Mouse (Mus musculus) MEL (cell line): ENCODE data around the gene Qrfpr. TPM values are rescaled to one million over a fixed set of nuclear protein-coding genes. Genes with fewer than 3 reads are reported as not detected.

Experiments used
- DNase-seq: peaks from one replicate; pipeline ENCODE4 v3.0.0; 2011; ENCODE audit warnings: low read depth, low spot score
- H3K27ac ChIP-seq: 2 replicates; pipeline ENCODE4 v1.5.1; 2012; ENCODE audit warnings: low read depth, mild to moderate bottlenecking, control low read depth, low read length, moderate library complexity; ENCODE audit not compliant: control insufficient read depth
- H3K27me3 ChIP-seq, 2 experiments: fragments of 150-350 bp in 1 of 2; sonication (generic) in 1 of 2; 2 replicates each; pipeline ENCODE4 v1.6.1; 2012; ENCODE audit warnings: low read length in 2 of 2, mild to moderate bottlenecking in 2 of 2, improper control_type of control experiment in 1 of 2, moderate library complexity in 1 of 2; ENCODE audit not compliant: insufficient read depth in 2 of 2, control insufficient read depth in 1 of 2
- H3K36me3 ChIP-seq, 2 experiments: 2 replicates each; pipeline ENCODE4 v1.6.1; 2012 to 2014; ENCODE audit warnings: low read length in 2 of 2, improper control_type of control experiment in 1 of 2, inconsistent platforms in 1 of 2, mild to moderate bottlenecking in 1 of 2; ENCODE audit not compliant: insufficient read depth in 2 of 2, control insufficient read depth in 1 of 2
- H3K4me1 ChIP-seq, 2 experiments: fragments of 150-350 bp in 1 of 2; sonication (generic) in 1 of 2; 2 replicates each; pipeline ENCODE4 v1.6.1; 2012; ENCODE audit warnings: low read length in 2 of 2, improper control_type of control experiment in 1 of 2, mild to moderate bottlenecking in 1 of 2; ENCODE audit not compliant: insufficient read depth in 2 of 2, control insufficient read depth in 1 of 2
- H3K4me3 ChIP-seq, 2 experiments: fragments of 150-350 bp in 1 of 2; sonication (generic) in 1 of 2; 2 replicates each; pipeline ENCODE4 v1.5.1; 2012; ENCODE audit warnings: low read depth in 2 of 2, low read length in 2 of 2, mild to moderate bottlenecking in 2 of 2, moderate library complexity in 2 of 2, control low read depth in 1 of 2, improper control_type of control experiment in 1 of 2; ENCODE audit not compliant: control insufficient read depth in 1 of 2, insufficient read depth in 1 of 2
- H3K79me2 ChIP-seq: 2 replicates; pipeline ENCODE4 v1.6.1; 2012; ENCODE audit warnings: mild to moderate bottlenecking, low read length, moderate library complexity; ENCODE audit not compliant: control insufficient read depth, poor library complexity, insufficient read depth
- H3K9ac ChIP-seq: 2 replicates; pipeline ENCODE4 v1.6.1; 2012; ENCODE audit warnings: low read depth, mild to moderate bottlenecking, control low read depth, low read length, moderate library complexity; ENCODE audit not compliant: control insufficient read depth, poor library complexity, severe bottlenecking
- H3K9me3 ChIP-seq: fragments of 150-350 bp; sonication (generic); replicated peaks from 2 replicates; pipeline ENCODE4 v1.6.1; 2012; ENCODE audit warnings: mild to moderate bottlenecking, low read length, improper control_type of control experiment, moderate library complexity; ENCODE audit not compliant: insufficient read depth
- BHLHE40 ChIP-seq: IDR thresholded peaks from 2 replicates; pipeline ENCODE4 v1.6.1; 2012; ENCODE audit warnings: low read depth, mild to moderate bottlenecking, inconsistent platforms, low read length, improper control_type of control experiment, borderline replicate concordance
- CHD1 ChIP-seq: IDR thresholded peaks from 2 replicates; pipeline ENCODE4 v1.6.1; 2012; ENCODE audit warnings: low read depth, mild to moderate bottlenecking, inconsistent platforms, low read length, improper control_type of control experiment
- CHD2 ChIP-seq: IDR thresholded peaks from 2 replicates; pipeline ENCODE4 v1.6.1; 2011; ENCODE audit warnings: low read length, improper control_type of control experiment
- ELF1 ChIP-seq: IDR thresholded peaks from 2 replicates; pipeline ENCODE4 v1.6.1; 2014; ENCODE audit warnings: low read depth, mild to moderate bottlenecking, inconsistent platforms, low read length, improper control_type of control experiment, moderate library complexity
- EP300 ChIP-seq, 2 experiments: IDR thresholded peaks; 2 replicates each; pipeline ENCODE4 v1.6.1; 2011; ENCODE audit warnings: improper control_type of control experiment in 2 of 2, low read length in 2 of 2, low read depth in 1 of 2, mild to moderate bottlenecking in 1 of 2
- ETS1 ChIP-seq: IDR thresholded peaks from 2 replicates; pipeline ENCODE4 v1.6.1; 2012; ENCODE audit warnings: low read depth, mild to moderate bottlenecking, inconsistent platforms, low read length, improper control_type of control experiment, moderate library complexity
- HCFC1 ChIP-seq: IDR thresholded peaks from 2 replicates; pipeline ENCODE4 v1.6.1; 2012; ENCODE audit warnings: low read depth, mild to moderate bottlenecking, inconsistent platforms, low read length, improper control_type of control experiment, moderate library complexity
- JUND ChIP-seq: IDR thresholded peaks from 2 replicates; pipeline ENCODE4 v1.6.1; 2011; ENCODE audit warnings: low read depth, mild to moderate bottlenecking, improper control_type of control experiment, low read length
- MAFK ChIP-seq: IDR thresholded peaks from 2 replicates; pipeline ENCODE4 v1.6.1; 2011; ENCODE audit warnings: low read depth, mild to moderate bottlenecking, low read length, improper control_type of control experiment, borderline replicate concordance
- MYC ChIP-seq: IDR thresholded peaks from 2 replicates; pipeline ENCODE4 v1.6.1; 2011; ENCODE audit warnings: low read depth, mild to moderate bottlenecking, low read length, improper control_type of control experiment, moderate library complexity
- NELFE ChIP-seq: IDR thresholded peaks from 2 replicates; pipeline ENCODE4 v1.6.1; 2011; ENCODE audit warnings: low read depth, low read length, improper control_type of control experiment
- NRF1 ChIP-seq: IDR thresholded peaks from 2 replicates; pipeline ENCODE4 v1.6.1; 2014; ENCODE audit warnings: low read depth, mild to moderate bottlenecking, inconsistent platforms, low read length, improper control_type of control experiment, moderate library complexity; ENCODE audit not compliant: poor library complexity, insufficient read depth, severe bottlenecking
- POLR2A ChIP-seq, 2 experiments: IDR thresholded peaks; 2 replicates each; pipeline ENCODE4 v1.6.1; 2011 to 2012; ENCODE audit warnings: low read length in 2 of 2, mild to moderate bottlenecking in 2 of 2, control low read depth in 1 of 2, improper control_type of control experiment in 1 of 2, low read depth in 1 of 2, moderate library complexity in 1 of 2; ENCODE audit not compliant: control insufficient read depth in 1 of 2, insufficient read depth in 1 of 2, poor library complexity in 1 of 2
- POLR2AphosphoS2 ChIP-seq: IDR thresholded peaks from 2 replicates; pipeline ENCODE4 v1.6.1; 2011; ENCODE audit warnings: low read length, improper control_type of control experiment
- POLR2AphosphoS5 ChIP-seq: IDR thresholded peaks from 2 replicates; pipeline ENCODE4 v1.6.1; 2012; ENCODE audit warnings: low read depth, borderline replicate concordance, mild to moderate bottlenecking, inconsistent platforms, low read length, moderate library complexity, mixed read lengths
- RCOR1 ChIP-seq: IDR thresholded peaks from 2 replicates; pipeline ENCODE4 v1.6.1; 2012; ENCODE audit warnings: low read depth, mild to moderate bottlenecking, inconsistent platforms, low read length, improper control_type of control experiment
- SIN3A ChIP-seq: IDR thresholded peaks from 2 replicates; pipeline ENCODE4 v1.6.1; 2012; ENCODE audit warnings: low read length, improper control_type of control experiment, inconsistent platforms
- SMC3 ChIP-seq: IDR thresholded peaks from 2 replicates; pipeline ENCODE4 v1.6.1; 2011; ENCODE audit warnings: low read depth, low read length, improper control_type of control experiment
- TBP ChIP-seq: IDR thresholded peaks from 2 replicates; pipeline ENCODE4 v1.8.0; 2011; ENCODE audit warnings: low read depth, low read length, improper control_type of control experiment
- TCF12 ChIP-seq: IDR thresholded peaks from 2 replicates; pipeline ENCODE4 v1.6.1; 2014; ENCODE audit warnings: low read depth, mild to moderate bottlenecking, inconsistent platforms, low read length, improper control_type of control experiment, moderate library complexity
- USF1 ChIP-seq: IDR thresholded peaks from 2 replicates; pipeline ENCODE4 v1.6.1; 2014; ENCODE audit warnings: low read depth, mild to moderate bottlenecking, inconsistent platforms, low read length, improper control_type of control experiment, moderate library complexity
- ZNF384 ChIP-seq: IDR thresholded peaks from 2 replicates; pipeline ENCODE4 v1.6.1; 2012; ENCODE audit warnings: low read depth, mild to moderate bottlenecking, inconsistent platforms, low read length, improper control_type of control experiment
- polyA plus RNA-seq, 2 experiments: library from polyadenylated mRNA; stranded (reverse) in 1 of 2; unstranded in 1 of 2; fragments of >175 nt in 1 of 2; fragments of >200 nt in 1 of 2; gene quantifications; 2 replicates each; pipeline versions ENCODE4 v1.2.1 to v1.2.4; 2012; ENCODE audit warnings: low replicate concordance in 2 of 2, low read depth in 1 of 2; ENCODE audit not compliant: insufficient read length in 2 of 2, insufficient read depth in 1 of 2, missing spikeins in 1 of 2
- total RNA-seq: library from RNA; depleted of rRNA; stranded (reverse); fragments of 300-350 nt; gene quantifications from 2 replicates; pipeline ENCODE4 v1.2.3, GENCODE M21; 2012

Qrfpr gene
- total and polyA plus RNA-seq, 3 experiments, result not detected

DNA sequence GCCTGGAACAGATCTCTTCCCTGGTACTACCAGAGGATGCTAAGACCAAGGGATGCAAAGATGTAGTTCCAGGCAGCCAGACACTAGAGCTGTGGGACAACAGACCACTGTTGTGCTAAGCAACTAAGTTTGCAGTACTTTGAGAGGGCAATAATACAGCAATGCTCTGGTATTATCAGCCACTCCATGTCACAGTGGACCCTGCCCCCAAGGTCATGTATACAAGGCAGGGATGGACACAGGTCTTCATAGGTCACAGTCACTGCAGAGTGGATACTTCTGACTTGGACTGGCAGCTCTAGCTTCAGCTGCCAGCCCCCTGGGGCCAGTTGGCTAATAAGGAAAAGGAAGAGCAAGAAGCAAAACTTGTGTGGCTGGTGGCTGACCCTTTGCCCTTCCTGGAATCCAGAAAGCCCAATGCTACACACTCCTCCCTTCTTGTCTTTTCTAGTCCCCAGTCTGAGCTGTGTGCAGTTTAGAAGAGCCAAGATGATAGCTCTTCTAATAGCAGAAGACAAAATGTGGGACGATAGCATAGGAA, 51.4 kb downstream of the Qrfpr start:
- Histone ChIP-seq H3K4me1 (no peaks in the 10 kb centered on the region), H3K27me3 (no peaks in the 10 kb centered on the region; a peak in 1 of 4 replicates), H3K36me3 (no peaks in the 10 kb centered on the region; a peak in 1 of 4 replicates), H3K9me3 (no peaks in the 10 kb centered on the region), H3K9ac (no peak overlapping the region), H3K4me3 (no peak overlapping the region), H3K79me2 (no peaks in the 10 kb centered on the region), H3K27ac (no peak overlapping the region)
- TF ChIP-seq BHLHE40, result no peak
- TF ChIP-seq ZNF384, result no peak
- TF ChIP-seq CHD1, result no peak
- no peak for TF ChIP-seq USF1
- no peak for TF ChIP-seq CHD2
- no peak for TF ChIP-seq ETS1
- no peak for DNase-seq

DNA sequence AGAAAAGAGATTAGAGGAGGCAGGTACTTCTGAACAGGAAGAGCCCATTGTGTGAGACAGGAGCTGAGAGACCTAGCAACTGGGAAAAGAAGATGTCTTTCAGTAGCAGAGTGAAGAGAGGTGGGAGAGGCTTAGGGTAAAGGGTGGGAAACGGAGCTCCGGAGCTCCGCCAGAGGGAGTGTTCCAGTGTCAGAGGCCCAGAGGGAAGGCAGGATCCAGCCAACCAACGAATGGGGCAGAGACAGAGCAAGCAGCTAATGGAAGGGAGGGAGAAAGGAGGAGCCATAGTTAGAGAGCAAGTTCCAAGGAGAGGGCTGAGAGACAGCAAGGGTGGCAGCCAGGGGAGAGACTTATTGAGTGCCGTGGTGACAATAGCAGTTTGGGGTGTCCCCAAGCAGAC, 66.8 kb downstream of the Qrfpr start:
- no peak overlapping the region for H3K27ac ChIP-seq
- no peak overlapping the region for H3K9ac ChIP-seq
- H3K4me3 ChIP-seq, result no peak overlapping the region
- no peak for TF ChIP-seq JUND
- no peak for TF ChIP-seq POLR2AphosphoS5
- no peak for TF ChIP-seq ELF1
- no peak for TF ChIP-seq SIN3A
- TF ChIP-seq HCFC1, result no peak
- no peak for TF ChIP-seq POLR2AphosphoS2
- TF ChIP-seq, all 39 proteins: peak for 0
- Histone ChIP-seq H3K79me2 (peaks cover 16% of the 10 kb centered on the region), H3K4me1 (peaks cover 0 to 14% of the 10 kb centered on the region in 2 experiments; a peak in 3 of 4 replicates), H3K27me3 (no peaks in the 10 kb centered on the region), H3K9me3 (no peaks in the 10 kb centered on the region), H3K36me3 (peaks cover 1 to 7% of the 10 kb centered on the region in 2 experiments; a peak in 3 of 4 replicates)
- DNase-seq, result no peak

DNA sequence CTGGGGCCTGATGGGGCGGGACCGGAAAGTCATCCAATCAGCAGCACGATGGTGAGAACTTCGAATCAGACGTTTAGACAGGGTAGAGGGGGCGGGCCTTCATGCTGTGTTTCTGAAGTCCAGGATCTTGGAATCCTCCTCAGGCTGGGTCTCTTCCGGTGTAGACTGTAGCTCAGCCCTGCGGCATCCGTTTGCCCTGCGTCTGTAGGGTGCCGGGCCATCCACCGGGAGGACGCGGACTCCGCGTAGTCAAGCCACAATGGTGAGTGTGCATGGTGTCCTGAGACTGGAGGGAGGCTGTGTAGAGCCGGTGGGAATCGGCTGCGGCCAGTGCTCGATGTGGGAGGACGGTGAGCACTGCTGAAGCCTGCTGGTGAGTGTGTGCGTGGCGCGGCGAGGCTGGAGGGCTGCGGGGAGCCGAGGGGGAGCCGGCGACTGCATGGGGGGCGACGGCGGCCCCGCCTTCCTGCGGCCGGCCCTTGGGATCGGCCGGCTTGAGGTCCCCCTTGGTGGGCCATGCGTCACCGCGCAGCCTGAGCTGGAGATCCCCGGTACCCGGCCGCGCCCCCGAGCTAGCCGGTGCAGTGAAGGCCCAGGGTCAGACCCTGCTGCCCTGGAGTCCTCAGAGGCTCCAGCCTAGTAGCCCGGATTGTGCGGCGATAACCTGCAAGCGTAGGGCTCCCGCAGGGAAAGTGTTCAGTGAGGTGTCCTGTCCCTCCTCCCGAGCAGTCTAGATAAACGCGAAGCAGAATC, 71.0 kb downstream of the Qrfpr start, which contains the start of gene D3Ertd254e:
Gene D3Ertd254e, plus strand, starts transcription at position 84 of the 753 bp plus-strand sequence.
- no peak within 1 kb of the TSS for H3K27ac ChIP-seq
- no peaks in the 10 kb centered on the region for H3K9me3 ChIP-seq
- H3K4me1 ChIP-seq, result peaks cover 0 to 14% of the 10 kb centered on the region in 2 experiments; a peak in 3 of 4 replicates
- H3K27me3 ChIP-seq, result no peaks in the 10 kb centered on the region
- peaks cover 16% of the 10 kb centered on the region for H3K79me2 ChIP-seq
- H3K4me3 ChIP-seq, result peak within 1 kb of the TSS; percentile 98 to 99
- H3K9ac ChIP-seq, result peak within 1 kb of the TSS; percentile 91
- peaks cover 0 to 7% of the 10 kb centered on the region in 2 experiments; a peak in 2 of 4 replicates for H3K36me3 ChIP-seq
- DNase-seq, result peak; percentile 97
- TF ChIP-seq TCF12, result 0 out of 2 replicates have a peak, but pooled peaks have one; percentile 19
- TF ChIP-seq NELFE, result peak; percentile 81
- peak; percentile 73 for TF ChIP-seq ELF1
- TF ChIP-seq HCFC1, result peak; percentile 63
- 0 out of 2 replicates have a peak, but pooled peaks have one; percentile 22 for TF ChIP-seq RCOR1
- no peak for TF ChIP-seq ETS1
- TF ChIP-seq SIN3A, result peak; percentile 43
- peak; percentile 5; the same call in 1 of the 2 replicates for TF ChIP-seq USF1
- no peak for TF ChIP-seq NRF1
- TF ChIP-seq MAFK, result no peak
- TF ChIP-seq TBP, result peak; percentile 81
- TF ChIP-seq SMC3, result no peak
- 0 out of 2 replicates have a peak, but pooled peaks have one; percentile 29 for TF ChIP-seq POLR2AphosphoS5
- TF ChIP-seq POLR2A (IDR thresholded peaks at IDR 0.05; ENCODE audit: control insufficient read depth in 1 of 2, insufficient read depth in 1 of 2, low read depth in 1 of 2, low read length in 2 of 2, poor library complexity in 1 of 2), result peak; percentile 42 to 87; a peak in 3 of 4 replicates
- TF ChIP-seq EP300 (IDR thresholded peaks at IDR 0.05; ENCODE audit: low read depth in 1 of 2, low read length in 2 of 2), result no peak
- TF ChIP-seq MYC, result 0 out of 2 replicates have a peak, but pooled peaks have one; percentile 41
- TF ChIP-seq POLR2AphosphoS2, result peak; percentile 72
